Mouse (Mus musculus) midbrain, postnatal 0 days (tissue): ENCODE data around the gene Fat4. TPM values are rescaled to one million over a fixed set of nuclear protein-coding genes. Genes with fewer than 3 reads are reported as not detected.
A peak's percentile ranks its signal among the peaks of the same experiment; 100 is the strongest.

Source experiments
- ATAC-seq: fragments of 200-750 bp; cut with Nextera tagmentation; 2 replicates; pipeline ENCODE4 v1.8.0; 2017; ENCODE audit warnings: moderate number of reproducible peaks, mild to moderate bottlenecking, moderate TSS enrichment, moderate library complexity; ENCODE audit not compliant: low FRiP score
- DNase-seq: peaks from one replicate; pipeline ENCODE4 v3.0.0-alpha.2; 2015; ENCODE audit warnings: low spot score
- H3K27ac ChIP-seq: fragments of 300-500 bp; sonication (generic); 2 replicates; pipeline ENCODE4 v1.5.1; 2014; ENCODE audit warnings: low read depth, mild to moderate bottlenecking, low read length, mixed read lengths
- H3K27me3 ChIP-seq: fragments of 300-500 bp; sonication (generic); 2 replicates; pipeline ENCODE4 v1.6.1; 2014; ENCODE audit warnings: low read length, control low read depth, mixed read lengths; ENCODE audit not compliant: insufficient read depth
- H3K36me3 ChIP-seq: fragments of 300-500 bp; sonication (generic); 2 replicates; pipeline ENCODE4 v1.6.1; 2014; ENCODE audit warnings: low read length, control low read depth, mixed read lengths; ENCODE audit not compliant: insufficient read depth
- H3K4me1 ChIP-seq: fragments of 300-500 bp; sonication (generic); 2 replicates; pipeline ENCODE4 v1.6.1; 2014; ENCODE audit warnings: mild to moderate bottlenecking, control low read depth, antibody characterized with exemption, low read length, mixed read lengths; ENCODE audit not compliant: insufficient read depth
- H3K4me2 ChIP-seq: fragments of 300-500 bp; sonication (generic); 2 replicates; pipeline ENCODE4 v1.6.1; 2014; ENCODE audit warnings: low read depth, mild to moderate bottlenecking, low read length, mixed read lengths; ENCODE audit not compliant: poor library complexity, severe bottlenecking
- H3K4me3 ChIP-seq: fragments of 300-500 bp; sonication (generic); 2 replicates; pipeline ENCODE4 v1.5.1; 2014; ENCODE audit warnings: low read depth, mild to moderate bottlenecking, low read length, moderate library complexity
- H3K9ac ChIP-seq: fragments of 300-500 bp; sonication (generic); replicated peaks from 2 replicates; pipeline ENCODE4 v1.6.1; 2014; ENCODE audit warnings: mild to moderate bottlenecking, low read length, moderate library complexity, mixed read lengths; ENCODE audit not compliant: poor library complexity, severe bottlenecking
- H3K9me3 ChIP-seq: fragments of 300-500 bp; sonication (generic); 2 replicates; pipeline ENCODE4 v1.6.1; 2016; ENCODE audit warnings: low read length, control low read depth
- CTCF ChIP-seq: IDR thresholded peaks from 2 replicates; pipeline ENCODE4 v1.5.1; 2016; ENCODE audit warnings: antibody characterized with exemption, mild to moderate bottlenecking
- WGBS: fragments of 180-500 bp; shearing (Covaris S2); extraction: QIAGEN DNeasy Blood & Tissue Kit; methylation state at CpG from one replicate; pipeline ENCODE4 v1.1.7; 2014; 5-methylcytosine and 5-hydroxymethylcytosine counted together
- polyA plus RNA-seq: library from polyadenylated mRNA; unstranded; fragments of >200 nt; fragmentation: Nextera tagmentation; extraction: Ambion mirVana; gene quantifications from 2 replicates; pipeline ENCODE4 v1.2.1, GENCODE M21; 2015
- total RNA-seq: library from RNA; depleted of rRNA; stranded (reverse); fragments of >200 nt; gene quantifications from 2 replicates; pipeline ENCODE4 v1.2.3, GENCODE M21; 2014

Gene Fat4
- total and polyA plus RNA-seq, 2 experiments from 2014 or later: 5.0 to 79.1 TPM

DNA sequence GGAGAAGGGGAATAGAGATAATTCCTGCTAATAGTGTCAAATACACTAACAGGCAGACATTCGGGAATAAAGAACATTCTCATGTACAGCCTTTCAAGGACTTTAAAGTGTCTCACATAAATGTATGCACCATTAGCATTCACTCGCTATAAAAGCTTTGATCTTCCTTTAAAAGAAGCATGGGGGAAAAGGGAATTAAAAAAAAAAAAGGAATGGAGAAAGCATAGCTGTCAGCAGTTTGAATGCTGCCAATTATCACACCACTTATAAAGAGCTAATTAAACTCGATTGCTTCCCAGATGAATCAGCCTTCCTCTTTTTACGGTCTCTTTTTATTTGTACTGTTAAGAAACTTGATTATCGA lies 161.5 kb downstream of the Fat4 start:
- H3K4me2 ChIP-seq: no peak overlapping the region
- H3K27me3 ChIP-seq: no peaks in the 10 kb centered on the region
- no peak overlapping the region for H3K27ac ChIP-seq
- H3K9ac ChIP-seq: no peak overlapping the region
- H3K9me3 ChIP-seq: no peaks in the 10 kb centered on the region
- no peak overlapping the region for H3K4me3 ChIP-seq
- no peak for TF ChIP-seq CTCF
- ATAC-seq (no peak), DNase-seq (no peak)
- no peaks in the 10 kb centered on the region for H3K36me3 ChIP-seq
- H3K4me1 ChIP-seq: no peaks in the 10 kb centered on the region
- WGBS: 26% methylated on average over 5 of the region's 5 CpGs

DNA sequence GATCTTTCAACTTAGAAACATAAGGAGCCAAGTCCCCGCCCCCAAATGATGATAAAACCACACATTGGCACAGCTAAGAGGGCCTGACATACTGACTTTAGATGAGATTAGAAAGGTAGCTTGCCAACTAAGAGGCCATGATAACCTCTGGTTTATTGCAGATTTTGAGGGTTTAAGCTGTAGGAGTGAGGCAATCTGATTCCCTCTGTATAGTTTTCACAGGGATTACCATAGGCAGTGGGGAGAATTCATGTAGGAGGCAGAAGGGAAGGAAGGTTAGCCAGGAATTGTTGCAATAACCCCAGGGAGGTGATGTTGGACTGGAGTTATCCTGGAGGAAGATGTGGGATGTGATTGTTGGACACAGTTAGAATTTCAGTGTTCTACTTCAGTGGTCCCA lies 163.4 kb downstream of the Fat4 start:
- no peaks in the 10 kb centered on the region for H3K36me3 ChIP-seq
- ATAC-seq: no peak
- peak; percentile 21 for DNase-seq
- H3K27me3 ChIP-seq: no peaks in the 10 kb centered on the region
- H3K9ac ChIP-seq: no peak overlapping the region
- TF ChIP-seq CTCF: no peak
- H3K9me3 ChIP-seq: no peaks in the 10 kb centered on the region
- 91% methylated on average over 1 of the region's 1 CpGs for WGBS
- no peak overlapping the region for H3K4me3 ChIP-seq
- no peak overlapping the region for H3K4me2 ChIP-seq
- H3K27ac ChIP-seq: no peak overlapping the region
- H3K4me1 ChIP-seq: no peaks in the 10 kb centered on the region

DNA sequence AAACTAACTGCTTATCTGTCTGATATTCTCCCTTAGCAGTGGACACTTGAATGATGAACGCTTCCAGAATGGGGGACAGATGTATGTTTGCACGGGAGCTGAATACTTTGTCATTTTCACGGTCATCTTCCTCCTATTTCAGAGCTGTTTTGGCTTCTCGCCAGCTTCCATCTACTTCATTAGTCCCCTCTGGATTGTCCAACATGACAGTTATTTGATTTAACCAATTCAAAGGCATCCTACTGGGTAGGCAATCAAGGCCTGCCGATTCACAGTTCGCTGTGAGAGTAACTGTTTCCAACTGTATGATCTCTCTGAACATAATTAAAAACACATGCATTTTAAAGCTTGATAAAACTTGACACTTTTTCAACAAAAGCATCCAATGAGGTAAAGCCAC lies 166.3 kb downstream of the Fat4 start:
- Histone ChIP-seq H3K27me3 (no peaks in the 10 kb centered on the region), H3K36me3 (no peaks in the 10 kb centered on the region), H3K4me1 (no peaks in the 10 kb centered on the region), H3K9me3 (no peaks in the 10 kb centered on the region), H3K27ac (no peak overlapping the region), H3K4me2 (no peak overlapping the region), H3K9ac (no peak overlapping the region), H3K4me3 (no peak overlapping the region)
- DNase-seq: peak; percentile 86
- ATAC-seq: no peak
- 35% methylated on average over 6 of the region's 6 CpGs for WGBS
- TF ChIP-seq CTCF: no peak
